Mouse (Mus musculus) liver, postnatal 0 days (tissue): ENCODE results near the gene Glo1.

Source experiments
- CTCF ChIP-seq: sonication (generic); IDR thresholded peaks from 2 replicates; pipeline ENCODE4 v1.5.1; 2016; ENCODE audit warnings: antibody characterized with exemption, low read depth
- EP300 ChIP-seq: IDR thresholded peaks from 2 replicates; pipeline ENCODE4 v1.6.1; 2016; ENCODE audit warnings: antibody characterized with exemption, low read depth, mild to moderate bottlenecking

DNA sequence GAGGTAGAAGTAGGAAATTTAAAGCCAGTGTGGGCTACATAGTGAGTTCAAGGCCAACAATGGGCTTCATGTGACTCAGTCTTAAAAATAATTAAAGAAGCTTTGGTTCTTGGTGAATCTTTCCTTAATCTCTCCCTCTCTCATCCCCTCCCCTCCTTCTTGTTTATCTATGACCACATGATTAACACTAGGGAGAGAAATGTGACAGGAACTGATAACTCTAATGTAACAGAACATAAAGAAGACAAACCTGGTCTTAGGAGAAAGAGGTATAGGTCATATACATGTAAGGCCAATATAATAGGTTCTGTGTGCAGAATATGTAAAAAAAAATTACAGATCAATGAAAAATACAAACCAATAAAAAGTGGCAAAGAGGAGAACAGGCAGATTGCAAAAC is 13.3 kb downstream of the Glo1 start:
- no peak for TF ChIP-seq CTCF
- peak; percentile 92 for TF ChIP-seq EP300
